Mouse (Mus musculus) 3134 (cell line): ENCODE measurements at regions not wholly inside any gene's neighbourhood (a gene's known extent, or its start where the extent isn't known, plus 50 kb on each side); places are given as distances from the start of the nearest gene placed in this dataset.
A peak's percentile ranks its signal among the peaks of the same experiment; 100 is the strongest.

Source experiments
- DNase-seq: peaks from one replicate; pipeline ENCODE4 v3.0.0-alpha.2; 2011; ENCODE audit warnings: low spot score; ENCODE audit not compliant: insufficient read length; ENCODE audit errors: extremely low read depth

GRCm38 (mm10) chr8:128204803-128205202 is 153.6 kb upstream of the Nrp1 start:
- DNase-seq: no peak

GRCm38 (mm10) chr8:128207138-128207537 is 151.3 kb upstream of the Nrp1 start:
- DNase-seq: no peak

DNA sequence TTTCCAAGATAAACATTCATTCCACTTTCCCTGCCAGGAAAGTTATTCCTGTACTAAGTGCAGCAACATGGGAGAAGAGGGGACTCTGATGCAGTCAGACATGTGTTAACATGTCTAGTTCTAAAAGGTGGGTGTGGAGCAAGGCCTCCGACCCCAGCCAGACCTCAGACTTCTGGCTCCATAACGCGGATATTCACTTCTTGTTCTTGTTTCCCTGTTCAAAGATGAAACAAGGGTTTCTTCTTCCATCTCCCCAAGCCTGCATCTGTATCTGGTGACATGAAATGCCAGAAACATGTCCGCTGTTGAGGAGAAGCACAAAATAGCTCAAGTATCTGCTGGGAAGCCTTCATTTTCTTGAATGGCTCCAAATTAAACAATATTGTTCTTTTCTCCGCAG is 147.6 kb upstream of the Nrp1 start:
- no peak for DNase-seq

DNA sequence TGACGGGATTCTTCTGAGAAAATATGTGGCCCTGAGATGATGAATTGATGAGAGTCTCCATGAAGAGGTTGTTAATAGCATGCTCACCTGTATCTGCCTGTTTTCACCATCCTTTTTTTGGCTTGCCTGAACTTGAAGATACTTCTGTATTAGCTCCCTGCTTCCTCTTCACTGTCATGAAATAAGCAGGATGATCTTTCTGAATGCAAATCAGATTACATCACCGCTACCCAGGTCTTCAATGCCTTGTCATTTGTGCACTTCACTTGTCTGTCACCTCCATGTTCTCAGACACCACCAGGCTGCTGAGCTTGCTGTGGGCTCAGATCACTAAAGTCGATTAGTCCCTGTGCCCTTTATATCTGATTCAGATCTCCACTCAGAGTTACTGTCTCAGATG is 146.2 kb upstream of the Nrp1 start:
- no peak for DNase-seq

- peak; percentile 15 for DNase-seq
These were observed 144.1 kb upstream of the Nrp1 start for GRCm38 (mm10) chr8:128214256-128214655.

- DNase-seq: no peak
These were observed 139.5 kb upstream of the Nrp1 start for GRCm38 (mm10) chr8:128218886-128219285.

DNA sequence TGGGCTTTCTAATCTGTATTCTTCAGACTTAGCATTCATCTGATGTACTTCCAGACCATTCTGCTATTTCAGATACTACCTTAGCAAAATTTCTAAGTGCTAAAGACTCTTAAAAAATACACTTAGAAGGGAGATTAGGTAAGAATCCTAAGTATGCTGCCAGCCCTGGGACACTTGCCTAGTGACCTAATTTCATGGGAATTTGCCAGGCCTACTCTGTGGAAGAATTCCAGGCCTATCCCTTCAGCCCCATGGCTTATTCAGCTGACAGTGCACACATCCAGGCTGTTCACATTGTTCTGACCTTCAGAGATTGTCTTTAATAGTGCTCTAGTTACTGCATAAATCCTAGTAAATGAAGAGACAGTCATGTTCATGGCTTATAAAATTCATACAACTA is 138.9 kb upstream of the Nrp1 start:
- DNase-seq: peak; percentile 72

DNA sequence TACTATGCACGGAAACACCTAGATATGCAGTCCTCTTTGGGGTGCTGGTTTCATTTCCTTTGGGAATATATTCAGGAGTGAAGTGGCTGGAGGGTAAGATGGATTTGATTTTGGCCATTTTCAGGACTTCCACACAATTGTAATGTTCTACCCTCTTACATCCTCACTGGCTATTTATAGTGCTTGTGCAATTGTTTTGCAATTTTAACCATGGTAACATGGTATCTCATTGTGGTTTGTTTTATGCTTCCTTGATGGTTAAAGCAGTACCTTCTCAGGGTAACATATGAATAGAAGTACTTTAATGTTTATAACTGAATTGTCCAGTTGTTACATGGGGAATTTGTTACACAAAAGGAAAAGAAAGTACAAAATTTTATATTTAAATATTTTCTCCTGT is 135.3 kb upstream of the Nrp1 start:
- no peak for DNase-seq

DNA sequence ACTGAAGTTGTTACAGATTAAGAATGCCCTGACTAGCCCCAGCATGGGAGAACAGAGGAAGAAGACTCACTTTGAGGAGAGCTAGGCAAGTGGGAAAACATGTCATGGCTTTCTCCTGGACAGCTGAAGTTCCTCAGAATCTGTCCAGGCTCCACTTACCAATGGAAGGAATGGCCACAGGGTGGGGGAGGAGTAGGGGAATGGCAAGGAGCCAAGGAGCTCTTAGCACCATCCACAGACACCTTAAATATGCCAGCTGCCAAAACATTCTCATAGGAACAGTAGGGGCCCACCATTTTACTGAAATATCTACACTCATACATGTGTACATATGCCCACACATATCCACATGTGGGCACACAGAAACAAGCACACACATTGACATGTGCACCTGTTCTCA is 134.9 kb upstream of the Nrp1 start:
- DNase-seq: no peak

DNA sequence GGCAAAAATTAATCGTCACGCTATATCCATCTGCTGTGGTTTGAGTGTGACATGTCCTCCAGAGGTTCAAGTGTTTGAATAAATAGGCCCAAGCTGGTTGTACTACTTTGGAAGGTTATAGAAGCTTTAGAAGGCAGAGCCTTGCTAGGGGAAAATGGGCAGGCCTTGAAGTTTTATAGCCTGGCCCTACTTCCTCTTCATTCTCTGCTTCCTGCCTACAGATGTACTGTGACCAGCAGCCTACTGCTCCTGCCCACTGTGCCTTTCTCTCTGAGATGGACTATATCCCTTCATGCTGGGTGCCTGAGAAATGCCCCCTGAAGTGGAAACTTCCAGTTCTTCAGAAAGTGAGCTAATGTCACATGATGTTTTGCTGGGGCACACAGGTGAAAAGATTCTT is 133.3 kb upstream of the Nrp1 start:
- DNase-seq: no peak

DNA sequence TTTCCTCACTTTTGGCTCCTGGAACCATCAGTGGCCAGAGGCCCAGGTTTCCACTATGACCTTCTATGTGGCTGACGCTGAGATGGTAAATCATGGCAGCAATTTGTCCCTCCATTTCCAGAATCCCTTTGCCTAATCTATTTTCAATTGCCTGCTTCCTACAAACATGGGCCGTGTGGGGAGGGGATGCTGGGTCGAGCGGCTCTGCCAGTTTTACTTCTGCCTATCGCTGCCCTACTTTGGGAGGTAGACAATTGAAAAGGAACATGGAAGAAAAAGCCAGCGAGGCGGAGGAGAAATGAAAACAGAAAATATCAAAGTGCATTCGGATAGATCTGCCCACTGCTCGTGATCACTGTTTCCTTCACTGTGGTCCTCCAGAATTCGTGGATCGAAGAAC is 123.3 kb upstream of the Nrp1 start:
- no peak for DNase-seq

GRCm38 (mm10) chr8:128235527-128235926 is 122.9 kb upstream of the Nrp1 start:
- DNase-seq: no peak

- no peak for DNase-seq
These were observed 122.3 kb upstream of the Nrp1 start for GRCm38 (mm10) chr8:128236097-128236496.

GRCm38 (mm10) chr8:128238948-128239347 is 119.5 kb upstream of the Nrp1 start:
- peak; percentile 23 for DNase-seq

GRCm38 (mm10) chr8:128239783-128240182 is 118.6 kb upstream of the Nrp1 start:
- DNase-seq: peak; percentile 66

DNA sequence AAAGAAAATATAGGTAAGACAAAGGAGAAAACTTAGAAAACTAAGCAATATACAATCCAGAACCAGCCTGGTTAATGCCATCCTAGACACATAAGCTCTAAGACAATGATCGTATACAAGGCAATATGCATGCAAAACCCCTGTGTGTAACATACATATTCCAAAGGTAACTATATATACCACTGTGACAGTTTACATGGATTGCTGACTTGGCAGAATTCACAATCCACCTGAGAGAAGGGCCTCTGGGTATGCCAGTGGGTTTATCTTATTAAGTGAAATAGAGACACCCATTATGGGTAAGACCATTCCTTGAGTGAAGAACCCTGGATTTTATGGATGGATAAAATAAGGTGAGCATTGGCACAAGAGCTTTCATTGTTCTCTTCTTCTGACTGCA is 117.2 kb upstream of the Nrp1 start:
- DNase-seq: no peak

- DNase-seq: no peak
These were observed 115.7 kb upstream of the Nrp1 start for GRCm38 (mm10) chr8:128242465-128243251.

- DNase-seq: no peak
These were observed 106.7 kb upstream of the Nrp1 start for GRCm38 (mm10) chr8:128251723-128252122.

GRCm38 (mm10) chr8:128260836-128261235 is 97.6 kb upstream of the Nrp1 start:
- DNase-seq: no peak

- DNase-seq: no peak
These were observed 97.0 kb upstream of the Nrp1 start for GRCm38 (mm10) chr8:128261367-128261766.

DNA sequence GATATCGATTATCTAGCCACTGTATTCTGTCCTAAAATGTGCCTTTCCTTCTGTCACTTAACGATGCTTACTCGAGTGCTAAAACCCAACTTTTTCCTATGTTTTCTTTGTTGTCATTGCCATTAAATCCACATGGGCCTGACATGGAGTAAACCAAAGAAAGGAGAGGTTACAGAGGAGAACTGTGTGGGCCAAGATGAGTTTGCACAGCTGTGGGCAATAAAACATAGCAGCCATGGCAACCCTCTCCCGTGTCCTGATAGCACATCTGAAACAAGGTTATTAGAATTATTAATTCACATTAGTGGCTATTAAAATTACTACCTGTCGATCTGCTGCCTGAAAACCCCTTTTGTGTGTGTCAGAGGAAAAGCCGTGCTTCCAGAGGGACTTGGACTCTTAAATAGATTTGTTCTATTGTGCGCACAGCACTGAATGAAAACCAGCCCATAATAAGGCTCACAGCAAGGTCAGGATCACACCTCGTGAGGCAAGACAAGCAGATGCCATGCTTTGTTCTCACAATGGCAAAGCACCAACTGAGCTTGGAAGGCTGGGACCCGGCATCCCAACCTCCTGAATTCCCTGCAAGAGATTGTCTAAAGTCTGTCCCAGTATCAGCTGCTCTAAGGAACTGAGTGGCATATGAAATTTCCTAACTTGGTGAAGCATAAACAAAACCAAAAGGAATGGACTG is 95.0 kb upstream of the Nrp1 start:
- DNase-seq: no peak

DNA sequence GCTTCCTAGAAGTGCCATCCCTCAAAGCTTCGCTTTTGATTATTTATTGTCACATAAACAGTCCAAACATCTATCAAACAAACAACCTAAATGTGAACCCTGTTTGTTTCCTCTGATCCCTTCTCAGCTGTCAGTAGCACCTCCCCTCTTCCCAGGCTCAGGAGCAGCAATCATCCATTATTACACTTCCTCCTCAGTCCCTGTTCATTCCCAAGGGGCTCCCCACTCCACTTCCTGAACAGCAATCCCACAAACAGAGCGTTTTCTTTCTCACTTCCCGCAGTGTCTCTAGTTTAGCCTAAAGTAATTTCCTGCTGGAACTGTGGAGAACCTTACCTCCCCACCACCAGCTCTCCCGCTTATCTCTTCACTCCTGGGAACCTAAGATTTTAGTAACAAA is 91.1 kb upstream of the Nrp1 start:
- no peak for DNase-seq
